Mouse (Mus musculus): Measurements from ENCODE around the gene Ubap2. TPM values are rescaled to one million over a fixed set of nuclear protein-coding genes. Genes with fewer than 3 reads are reported as not detected.

The Ubap2 gene
- polyA plus RNA-seq, 1 experiment = 28.4 TPM

DNA sequence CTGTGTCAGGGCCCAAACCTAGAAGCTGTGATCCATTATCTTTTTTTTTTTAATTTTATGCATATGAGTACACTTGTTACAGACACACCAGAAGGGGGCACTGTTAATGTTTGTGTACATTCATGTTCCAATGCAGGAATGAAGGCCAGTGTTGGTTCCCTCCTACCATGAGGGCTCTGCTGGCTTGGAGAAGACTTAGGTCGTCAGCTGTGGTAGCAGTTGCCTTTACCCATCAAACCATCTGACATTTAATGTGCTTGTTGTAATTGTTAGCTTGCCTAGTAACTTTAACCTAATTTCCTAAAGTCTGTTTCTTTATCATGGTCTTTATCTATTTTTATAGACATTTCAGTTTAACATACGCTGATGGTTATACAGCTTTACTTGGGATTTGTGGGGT, 104.0 kb downstream of the Ubap2 start:
- DNase-seq (ENCODE audit: extremely low spot score in 1 of 2, low spot score in 1 of 2) = no peak

GRCm38 (mm10) chr4:41165693-41166475, 109.1 kb downstream of the Ubap2 start:
- DNase-seq (ENCODE audit: extremely low spot score in 1 of 2, low spot score in 1 of 2) = peak; percentile 56 to 91

DNA sequence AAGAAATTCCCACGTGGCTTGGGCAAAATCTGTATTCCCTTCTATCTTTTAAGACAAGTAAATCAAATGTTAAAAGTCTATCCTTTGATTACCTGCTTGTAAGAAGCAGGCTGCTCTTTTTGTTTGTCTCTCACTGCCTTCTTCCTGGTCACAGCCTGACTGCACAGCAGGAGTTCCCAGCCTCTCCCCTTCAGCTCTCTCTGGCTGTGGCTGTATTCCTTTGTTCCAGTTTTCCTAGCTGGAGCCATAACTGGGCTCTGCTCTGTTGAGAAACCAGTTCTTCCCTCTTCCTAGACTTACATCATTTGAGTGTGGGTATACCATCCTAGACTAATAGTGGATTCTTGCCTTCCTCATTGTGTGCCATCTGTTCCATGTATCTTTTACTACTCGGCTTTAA, 110.0 kb downstream of the Ubap2 start:
- DNase-seq (ENCODE audit: extremely low spot score in 1 of 2, low spot score in 1 of 2) = no peak

DNA sequence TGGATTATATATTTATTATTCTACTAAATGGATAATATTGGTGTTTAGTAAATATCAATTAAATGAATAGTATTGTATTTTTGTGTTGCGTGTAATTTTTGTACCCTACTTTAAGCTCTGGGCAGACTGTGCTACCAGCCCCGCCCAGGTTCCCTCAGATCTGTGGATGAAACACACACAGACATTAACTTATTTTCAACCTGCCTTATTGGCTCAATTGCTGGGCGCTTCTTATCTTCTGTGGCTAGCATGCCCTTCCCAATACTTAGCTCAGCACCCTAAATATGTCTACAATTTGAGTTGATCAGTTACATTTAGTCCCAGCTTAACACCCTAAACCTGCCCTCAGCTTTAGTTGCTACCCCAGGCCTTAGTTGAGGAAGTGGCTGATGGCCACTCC, 113.7 kb downstream of the Ubap2 start:
- DNase-seq (ENCODE audit: extremely low spot score in 1 of 2, low spot score in 1 of 2) = no peak

DNA sequence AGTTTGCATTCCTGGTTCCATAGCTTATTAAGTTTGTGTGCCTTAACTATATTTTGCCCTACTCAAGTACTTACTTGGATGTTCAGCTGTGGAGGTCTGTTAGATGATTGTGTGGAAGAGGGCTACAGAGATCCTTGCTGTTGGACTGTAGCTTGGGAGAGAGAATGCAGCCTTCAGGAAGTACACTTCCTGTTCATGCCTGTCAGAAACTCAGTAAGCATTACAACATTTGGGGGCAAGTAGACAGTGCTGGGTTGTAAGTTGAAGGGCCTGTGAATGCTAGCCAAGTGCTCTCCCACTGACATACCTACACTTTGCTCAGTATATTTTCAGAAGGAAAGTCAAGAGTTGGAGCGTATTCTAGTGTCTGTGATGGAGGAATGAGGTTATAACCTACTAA, 116.7 kb downstream of the Ubap2 start:
- no peak for DNase-seq (ENCODE audit: extremely low spot score in 1 of 2, low spot score in 1 of 2)

GRCm38 (mm10) chr4:41156961-41157360, 118.0 kb downstream of the Ubap2 start:
- no peak for DNase-seq (ENCODE audit: extremely low spot score in 1 of 2, low spot score in 1 of 2)

GRCm38 (mm10) chr4:41153146-41153545, 121.8 kb downstream of the Ubap2 start:
- no peak for DNase-seq (ENCODE audit: extremely low spot score in 1 of 2, low spot score in 1 of 2)

- DNase-seq (ENCODE audit: extremely low spot score in 1 of 2, low spot score in 1 of 2) = no peak
These were observed 123.8 kb downstream of the Ubap2 start for GRCm38 (mm10) chr4:41151186-41151585.

- DNase-seq (ENCODE audit: extremely low spot score in 1 of 2, low spot score in 1 of 2) = no peak
These were observed 125.1 kb downstream of the Ubap2 start for GRCm38 (mm10) chr4:41149891-41150290.

Other genes with a start within 250 kb of the Ubap2 start
- gene Aqp7, start 227.0 kb downstream of the Ubap2 start, polyA plus RNA-seq (2012; rRNA removed) = 0.04 TPM in 1 of 2 replicates, not detected in the other
- 0.26 and 1.1 TPM in 2 replicates for gene Aqp3, start 177.0 kb downstream of the Ubap2 start, polyA plus RNA-seq (2012; rRNA removed)
- gene Nol6, start 150.7 kb downstream of the Ubap2 start, polyA plus RNA-seq (2012; rRNA removed) = 64.1 and 67.0 TPM in 2 replicates
- 167 and 168 TPM in 2 replicates for gene Ube2r2, start 139.4 kb downstream of the Ubap2 start, polyA plus RNA-seq (2012; rRNA removed)
- 33.5 and 35.4 TPM in 2 replicates for gene Dcaf12, start 39.7 kb upstream of the Ubap2 start, polyA plus RNA-seq (2012; rRNA removed)
- 46.7 and 54.4 TPM in 2 replicates for gene Ubap1, start 73.9 kb upstream of the Ubap2 start, polyA plus RNA-seq (2012; rRNA removed)
- 0.71 and 0.90 TPM in 2 replicates for gene Kif24, start 189.7 kb upstream of the Ubap2 start, polyA plus RNA-seq (2012; rRNA removed)
- gene Nudt2, start 190.0 kb upstream of the Ubap2 start, polyA plus RNA-seq (2012; rRNA removed) = 39.5 and 42.0 TPM in 2 replicates
- 22.6 and 23.6 TPM in 2 replicates for gene AI464131, start 227.9 kb upstream of the Ubap2 start, polyA plus RNA-seq (2012; rRNA removed)
- 10.1 and 10.6 TPM in 2 replicates for gene 1110017D15Rik, start 242.2 kb upstream of the Ubap2 start, polyA plus RNA-seq (2012; rRNA removed)